ENCODE assay signal across 15 mouse cellular contexts in the genomic region with DNA sequence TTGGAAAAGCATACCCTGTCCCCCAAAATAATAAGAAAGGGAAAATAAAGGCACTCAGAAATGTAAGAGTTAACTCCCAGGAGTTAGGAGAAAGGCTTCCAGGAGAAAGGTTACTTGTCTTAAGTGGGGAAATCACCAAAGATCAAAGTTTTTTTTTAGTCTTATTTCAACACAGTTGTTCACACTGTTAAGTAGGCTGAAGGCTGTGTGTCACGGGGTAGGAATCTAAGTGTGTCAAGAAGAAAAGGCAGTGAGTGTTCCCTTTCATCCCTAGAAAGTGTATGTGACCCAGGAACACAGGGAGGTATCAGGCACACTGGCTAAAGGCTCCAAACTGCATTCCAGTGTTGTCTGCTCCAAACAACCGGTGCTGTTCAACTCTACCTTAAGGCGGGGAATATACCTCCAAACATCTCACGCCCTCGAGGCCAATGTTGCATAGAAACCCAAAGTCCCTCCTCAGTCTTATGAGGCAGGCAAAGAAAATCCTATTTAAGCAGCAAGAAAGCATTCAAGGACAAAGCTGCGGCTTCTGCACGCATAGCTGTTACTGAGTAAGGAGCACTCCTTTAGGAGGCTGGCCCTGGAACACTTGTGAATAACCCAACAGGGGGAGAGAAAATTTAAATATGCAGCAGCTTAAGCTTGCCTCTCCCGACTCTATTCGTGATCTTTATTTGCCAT. TPM values are rescaled to one million over a fixed set of nuclear protein-coding genes. Genes with fewer than 3 reads are reported as not detected.
DNase-seq lines count a peak whose midpoint lies in the region; ATAC-seq lines count a peak whose summit lies in the region.
"Had no signal": no experiment of that assay in that cellular context is flagged by ENCODE, and none has a peak within 500 bp of the region (broad histone marks: within the 10 kb centered on the region; RNA-seq: fewer than 3 reads in every experiment).

No protein-coding gene starts in this region.

- no peaks in the 10 kb centered on the region for H3K36me3 ChIP-seq in heart, embryonic 13.5 days
- no peaks in the 10 kb centered on the region for H3K36me3 ChIP-seq in midbrain, embryonic 10.5 days
- H3K36me3 ChIP-seq in midbrain, embryonic 15.5 days (replicated peaks) = no peaks in the 10 kb centered on the region
- no peaks in the 10 kb centered on the region for H3K36me3 ChIP-seq in stomach, embryonic 16.5 days (ENCODE audit: control insufficient read depth, insufficient read depth, low read length)
- H3K36me3 ChIP-seq: limb, embryonic 15.5 days had no signal

- peak overlapping the region; percentile 74; the same call in 1 of the 2 replicates for H3K27ac ChIP-seq in heart, embryonic 13.5 days (replicated peaks)
- peak overlapping the region; percentile 65 for H3K27ac ChIP-seq in midbrain, embryonic 10.5 days (replicated peaks)
- H3K27ac ChIP-seq in midbrain, embryonic 15.5 days = no peak overlapping the region
- peak overlapping the region; percentile 92 for H3K27ac ChIP-seq in stomach, embryonic 16.5 days (ENCODE audit: low read length)
- H3K27ac ChIP-seq: gastrocnemius, adult 2 months; limb, embryonic 15.5 days had no signal

- WGBS in heart, embryonic 13.5 days = 35% methylated on average over 9 of the region's 9 CpGs
- 8% methylated on average over 9 of the region's 9 CpGs for WGBS in midbrain, embryonic 10.5 days
- WGBS in midbrain, embryonic 15.5 days = 11% methylated on average over 9 of the region's 9 CpGs
- WGBS in stomach, embryonic 16.5 days = 44% methylated on average over 9 of the region's 9 CpGs

- 0 out of 2 replicates have a peak, but pooled peaks cover 3% of the 10 kb centered on the region for H3K9me3 ChIP-seq in heart, embryonic 13.5 days
- H3K9me3 ChIP-seq in midbrain, embryonic 10.5 days (replicated peaks) = 0 out of 2 replicates have a peak, but pooled peaks cover 3% of the 10 kb centered on the region
- H3K9me3 ChIP-seq in midbrain, embryonic 15.5 days = no peaks in the 10 kb centered on the region
- H3K9me3 ChIP-seq in stomach, embryonic 16.5 days (replicated peaks; ENCODE audit: control insufficient read depth, low read length) = no peaks in the 10 kb centered on the region; the same call in 1 of the 2 replicates
- H3K9me3 ChIP-seq: limb, embryonic 15.5 days had no signal

- ATAC-seq in heart, embryonic 13.5 days (ENCODE audit: extremely low read depth, insufficient number of reproducible peaks, low FRiP score, low TSS enrichment) = no peak
- no peak for ATAC-seq in midbrain, embryonic 15.5 days (replicated peaks)
- peak; percentile 19; the same call in 1 of the 2 replicates for ATAC-seq in granulocyte monocyte progenitor cell, adult 5-6 weeks (replicated peaks; ENCODE audit: poor library complexity, severe bottlenecking)
- no peak for ATAC-seq in stomach, embryonic 16.5 days (ENCODE audit: insufficient read depth, low FRiP score)
- ATAC-seq: inflammation-experienced regulatory T-cells, adult 6 months had no signal

- peaks cover 5% of the 10 kb centered on the region; the same call in 1 of the 2 replicates for H3K27me3 ChIP-seq in heart, embryonic 13.5 days (replicated peaks)
- H3K27me3 ChIP-seq in midbrain, embryonic 10.5 days (ENCODE audit: low read depth, poor library complexity, severe bottlenecking) = peaks cover 65% of the 10 kb centered on the region
- H3K27me3 ChIP-seq in midbrain, embryonic 15.5 days (replicated peaks) = peaks cover 16% of the 10 kb centered on the region
- H3K27me3 ChIP-seq in stomach, embryonic 16.5 days (ENCODE audit: control insufficient read depth, insufficient read depth, low read length) = no peaks in the 10 kb centered on the region

- H3K9ac ChIP-seq in heart, embryonic 13.5 days = no peak overlapping the region
- H3K9ac ChIP-seq in midbrain, embryonic 15.5 days = no peak overlapping the region
- 0 out of 2 replicates have a peak overlapping the region, but pooled peaks have one; percentile 21 for H3K9ac ChIP-seq in stomach, embryonic 16.5 days (ENCODE audit: low read length)
- H3K9ac ChIP-seq: limb, embryonic 15.5 days had no signal

- DNase-seq in heart, adult 9 months (ENCODE audit: low spot score in 2 of 2) = no peak
- DNase-seq in midbrain, embryonic 10.5 days (ENCODE audit: low spot score) = peak; percentile 29
- no peak for DNase-seq in adrenal gland, postnatal 14 days
- no peak for DNase-seq in frontal cortex, postnatal 25 days (ENCODE audit: low spot score in 2 of 2)
- DNase-seq: cerebellum, adult 11-12 months; gastrocnemius, adult 2 months; heart, postnatal 10 days; kidney, postnatal 36 days; thymus, adult 2 months had no signal

- no peak overlapping the region for H3K4me3 ChIP-seq in heart, embryonic 13.5 days
- peak overlapping the region; percentile 23 for H3K4me3 ChIP-seq in midbrain, embryonic 10.5 days
- no peak overlapping the region for H3K4me3 ChIP-seq in midbrain, embryonic 15.5 days
- no peak overlapping the region for H3K4me3 ChIP-seq in stomach, embryonic 16.5 days (replicated peaks; ENCODE audit: low read length)
- H3K4me3 ChIP-seq: gastrocnemius, adult 2 months; limb, embryonic 15.5 days had no signal

- 0 out of 2 replicates have a peak overlapping the region, but pooled peaks have one; percentile 78 for H3K4me2 ChIP-seq in heart, embryonic 13.5 days
- no peak overlapping the region for H3K4me2 ChIP-seq in midbrain, embryonic 15.5 days
- H3K4me2 ChIP-seq in stomach, embryonic 16.5 days (ENCODE audit: low read depth, low read length) = no peak overlapping the region
- H3K4me2 ChIP-seq: limb, embryonic 15.5 days had no signal

- peaks cover 31% of the 10 kb centered on the region for H3K4me1 ChIP-seq in heart, embryonic 13.5 days
- peaks cover 40% of the 10 kb centered on the region for H3K4me1 ChIP-seq in midbrain, embryonic 10.5 days
- H3K4me1 ChIP-seq in midbrain, embryonic 15.5 days = peaks cover 28% of the 10 kb centered on the region
- peaks cover 22% of the 10 kb centered on the region for H3K4me1 ChIP-seq in stomach, embryonic 16.5 days (ENCODE audit: control insufficient read depth, insufficient read depth, low read length)

RNA-seq across cellular contexts. Expression of a gene that starts 39.5 kb away (rescaled TPM):
- 7.4 and 9.9 TPM in 2 replicates for polyA plus RNA-seq in heart, embryonic 13.5 days (2015; fragmentation: Nextera tagmentation; extraction: Ambion mirVana)
- polyA plus RNA-seq in midbrain, embryonic 10.5 days (2016; fragmentation: Nextera tagmentation; extraction: Ambion mirVana) = 2.7 and 3.5 TPM in 2 replicates
- polyA plus RNA-seq in midbrain, embryonic 15.5 days (2015; fragmentation: Nextera tagmentation; extraction: Ambion mirVana) = 4.8 and 5.3 TPM in 2 replicates
- 40.2 and 52.0 TPM in 2 replicates for total RNA-seq in granulocyte monocyte progenitor cell, adult 5-6 weeks (2014; fragmentation: Nextera tagmentation)
- 20.5 and 22.9 TPM in 2 replicates for total RNA-seq in granulocyte monocyte progenitor cell, adult 5-6 weeks (2017)
- 59.8 and 64.7 TPM in 2 replicates for polyA plus RNA-seq in stomach, embryonic 16.5 days (2015; fragmentation: Nextera tagmentation; extraction: Ambion mirVana)
- 3.0 and 6.6 TPM in 2 replicates for total RNA-seq in adrenal gland, postnatal 14 days (2021)
